Mouse (Mus musculus) embryo, embryonic 11 days (tissue): Measurements from ENCODE around the gene Zswim8.

ENCODE experiments used
- DNase-seq: peaks from one replicate; pipeline ENCODE4 v3.0.0-alpha.2; 2015

Zswim8 gene

DNA sequence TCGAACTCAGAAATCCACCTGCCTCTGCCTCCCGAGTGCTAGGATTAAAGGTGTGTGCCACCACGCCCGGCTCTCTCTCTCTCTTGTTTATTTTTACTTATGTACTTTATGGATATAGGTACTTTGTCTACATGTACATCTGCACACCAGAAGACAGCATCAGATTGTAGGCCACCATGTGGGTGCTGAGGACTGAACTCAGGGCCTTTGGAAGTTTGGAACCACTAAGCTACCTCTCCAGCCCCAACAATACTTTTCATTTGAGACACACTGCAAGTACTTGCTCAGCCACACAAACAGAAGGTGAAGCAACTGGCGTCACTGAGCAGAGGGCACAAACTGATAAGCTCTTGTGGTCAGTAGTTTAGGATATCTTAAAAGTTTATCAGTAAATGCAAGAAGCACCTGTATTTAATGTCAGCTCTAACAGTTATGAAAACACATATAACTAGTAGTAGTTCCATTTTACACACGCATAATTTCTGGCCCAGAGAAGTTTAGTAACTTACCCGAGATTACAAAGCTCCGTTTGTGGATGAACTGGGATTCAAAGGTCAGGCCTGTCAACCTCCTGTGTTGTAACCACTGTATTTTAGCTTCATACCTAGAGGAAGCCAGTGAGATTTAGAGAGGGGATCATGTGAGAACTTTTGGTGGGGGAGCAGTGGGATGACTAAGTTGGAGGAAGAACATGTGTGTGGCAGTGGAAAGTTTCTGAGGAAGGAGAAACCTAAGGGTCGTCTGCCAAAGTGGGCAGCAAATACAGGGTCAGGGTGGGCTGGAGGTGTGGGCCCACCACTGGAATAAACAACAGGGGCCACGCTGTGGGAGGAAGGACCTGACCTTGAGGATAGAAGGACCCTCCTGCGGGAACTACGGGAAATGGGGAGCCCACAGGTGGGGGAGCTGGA lies 25.9 kb downstream of the Zswim8 start:
- no peak for DNase-seq

DNA sequence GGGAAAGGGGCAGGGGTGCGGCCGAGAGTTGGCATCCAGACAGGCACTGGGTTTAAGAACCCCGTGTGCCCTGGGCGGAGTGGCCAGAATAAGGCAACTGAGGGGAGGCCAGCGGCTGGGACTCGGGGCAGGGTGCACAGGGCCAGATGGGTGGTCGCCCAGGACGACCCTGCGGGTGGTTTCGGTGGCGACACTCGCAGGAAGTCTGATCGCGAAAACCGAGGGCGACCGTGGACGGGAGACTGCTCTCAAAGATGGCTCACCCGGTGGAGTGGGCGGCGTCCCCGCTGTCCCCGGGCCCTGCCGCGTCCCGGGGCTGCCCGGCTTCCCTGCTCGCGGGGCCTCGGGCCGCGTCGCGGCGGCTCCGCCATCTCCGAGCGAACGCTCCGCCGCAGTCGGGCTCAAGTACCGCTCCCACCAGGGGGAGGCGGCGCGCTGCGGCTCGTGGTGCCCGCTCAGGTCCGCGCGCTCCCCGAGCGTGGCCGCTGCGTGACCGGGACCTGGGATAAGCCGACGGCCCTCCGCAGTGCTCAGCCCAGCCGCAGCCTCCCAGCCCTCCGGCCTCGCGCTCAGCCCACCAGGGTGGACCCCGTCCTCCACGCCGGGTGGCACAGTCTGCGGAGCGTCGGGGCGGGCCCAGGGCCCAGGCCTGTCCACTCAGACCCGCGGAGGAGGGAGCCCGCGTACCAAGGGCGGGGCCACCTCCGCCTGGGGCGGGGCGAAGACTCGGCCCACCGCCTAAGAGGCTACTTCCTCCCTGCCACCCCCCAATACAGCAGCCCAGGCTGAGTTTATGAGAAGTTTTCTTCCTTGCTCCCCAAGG lies 26.8 kb downstream of the Zswim8 start, which contains the start of gene Ndst2:
Gene Ndst2, minus strand, starts transcription at position 611 of the 823 bp plus-strand sequence.
- peak; percentile 96 for DNase-seq

DNA sequence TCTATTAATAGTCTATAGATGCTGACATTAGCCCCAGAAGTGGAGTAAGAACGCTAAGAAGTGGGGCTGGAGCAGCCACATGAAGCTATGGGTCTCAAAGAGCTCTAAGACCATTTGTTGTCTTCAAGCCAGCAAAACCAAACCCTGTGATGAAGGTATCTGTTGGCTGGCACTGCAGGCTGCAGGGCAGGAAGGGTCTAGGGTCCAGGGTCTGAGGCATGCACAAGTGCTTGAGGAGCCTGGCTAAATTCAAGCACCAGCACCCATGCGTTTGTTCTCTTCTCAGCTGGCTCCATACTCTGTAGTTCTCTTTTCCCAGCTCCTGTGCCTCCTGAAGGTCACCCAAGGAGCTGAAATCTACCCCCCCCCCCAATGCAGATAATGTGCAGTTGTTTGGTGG lies 27.7 kb downstream of the Zswim8 start:
- no peak for DNase-seq

DNA sequence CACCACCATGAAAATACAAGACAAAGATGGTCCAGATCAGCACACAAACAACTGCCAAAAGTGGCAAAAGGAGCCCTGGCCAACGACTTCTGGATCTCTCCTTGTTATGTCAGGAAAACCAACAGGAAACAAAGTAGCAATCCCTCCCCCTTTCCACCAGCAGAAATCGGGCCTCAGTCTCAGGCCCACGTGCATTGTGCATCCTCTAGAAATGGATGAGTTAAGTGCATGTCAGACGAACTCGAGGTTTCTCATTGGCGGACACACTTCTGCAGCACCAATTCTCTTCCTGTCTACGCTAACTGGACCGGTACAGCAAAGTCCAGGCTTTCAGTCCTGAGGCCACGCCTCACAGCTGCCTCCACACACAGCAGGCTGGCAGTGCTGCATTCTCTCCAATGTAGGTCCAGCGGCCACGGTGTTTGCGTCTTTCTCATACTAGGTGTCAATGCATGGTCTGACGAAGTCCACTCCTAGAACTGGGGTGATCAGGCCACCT lies 28.6 kb downstream of the Zswim8 start:
- DNase-seq, result no peak

DNA sequence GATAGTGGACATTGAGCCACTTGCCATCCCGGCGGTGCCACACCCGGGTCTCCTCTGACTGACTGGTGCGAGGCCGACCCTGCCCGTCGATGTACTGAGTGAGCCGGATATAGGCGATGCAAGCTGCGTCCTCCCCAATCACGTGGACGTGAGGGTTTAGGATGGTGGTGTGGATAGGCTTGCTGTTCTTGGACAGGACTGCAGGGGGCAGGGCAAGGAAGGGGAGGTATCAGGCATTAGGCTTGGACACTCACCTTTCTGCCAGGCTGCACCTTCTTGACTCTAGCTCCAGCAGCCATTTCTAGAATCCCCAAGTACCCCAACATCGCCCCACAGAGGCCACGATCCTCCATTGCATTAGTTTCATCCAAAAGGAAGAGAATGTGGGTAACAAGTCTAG lies 30.0 kb downstream of the Zswim8 start:
- DNase-seq, result peak; percentile 58

DNA sequence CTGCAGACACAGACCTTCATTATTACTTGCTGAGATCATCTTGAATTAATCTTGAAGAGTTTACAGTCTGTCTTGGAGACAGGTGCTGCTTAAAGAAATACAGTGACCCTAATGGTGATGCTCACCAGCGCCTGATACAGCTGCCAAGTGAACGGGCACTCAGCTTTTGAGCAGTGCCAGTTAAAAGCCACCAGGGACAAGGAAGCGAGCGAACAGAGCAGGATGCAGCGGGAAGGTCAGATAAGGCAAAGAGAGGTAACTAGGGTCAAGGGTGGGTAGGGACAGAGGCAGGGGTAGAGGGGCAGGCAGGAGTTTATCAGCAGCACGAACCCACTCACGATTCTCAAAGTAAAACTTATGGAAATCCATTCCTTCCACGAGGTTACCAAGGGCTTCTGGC lies 31.2 kb downstream of the Zswim8 start:
- no peak for DNase-seq

DNA sequence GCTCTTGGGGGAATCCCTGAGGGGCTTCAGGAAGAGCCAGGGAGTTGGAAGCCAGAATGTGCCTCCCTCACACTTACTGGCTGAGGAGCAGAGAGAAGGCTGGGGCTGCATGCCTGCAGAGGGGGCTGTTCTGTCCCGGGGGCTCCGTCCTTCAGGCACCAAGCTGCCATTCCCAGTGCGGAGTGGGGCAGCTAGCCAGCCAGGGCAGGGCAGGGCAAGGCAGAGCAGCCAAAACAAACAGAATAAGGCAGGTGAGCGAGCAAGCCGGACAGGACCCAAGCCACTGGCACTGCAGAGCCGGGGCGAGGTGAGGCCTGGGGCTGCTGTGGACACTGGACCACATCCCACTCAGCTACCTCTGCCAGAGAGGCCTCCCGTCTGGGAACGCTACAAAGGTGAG lies 33.9 kb downstream of the Zswim8 start:
- DNase-seq, result no peak

DNA sequence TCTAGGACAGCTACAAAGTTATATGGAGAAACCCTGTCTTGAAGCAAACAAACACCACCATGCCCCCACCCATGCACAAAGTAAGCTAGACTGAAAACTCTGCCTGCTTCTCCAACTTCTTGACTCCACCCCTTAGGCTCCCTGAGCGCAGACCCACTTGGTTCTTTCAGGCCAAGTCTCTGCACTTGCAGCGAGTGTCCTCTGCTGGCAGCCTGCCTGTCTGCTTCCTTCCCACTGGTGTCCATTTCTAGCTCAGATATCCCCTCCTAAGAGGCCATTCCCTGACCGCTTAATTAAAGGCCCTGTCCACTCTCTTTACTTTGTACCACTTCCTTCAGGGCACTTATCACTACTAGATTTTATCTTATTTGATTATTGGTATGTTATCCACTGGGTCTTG lies 36.3 kb downstream of the Zswim8 start:
- no peak for DNase-seq

DNA sequence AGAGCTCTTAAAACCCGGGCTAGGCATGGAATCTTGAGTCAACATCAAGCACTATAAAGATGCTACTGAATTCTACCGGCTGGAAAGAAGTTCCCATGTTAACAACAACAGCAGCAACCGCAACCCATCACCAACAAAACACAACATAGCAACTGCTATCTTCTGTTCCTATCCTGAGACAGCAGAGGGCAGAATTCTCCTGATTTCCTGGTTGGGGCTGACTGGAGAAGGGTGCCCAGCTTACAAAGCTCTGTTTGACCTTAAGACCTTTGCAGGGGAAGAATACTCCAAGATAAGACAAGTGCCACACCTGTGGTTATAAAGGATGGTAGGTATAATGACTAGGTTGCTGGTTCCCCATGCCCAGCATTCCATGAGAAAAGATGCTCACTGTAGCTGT lies 39.6 kb downstream of the Zswim8 start:
- no peak for DNase-seq

DNA sequence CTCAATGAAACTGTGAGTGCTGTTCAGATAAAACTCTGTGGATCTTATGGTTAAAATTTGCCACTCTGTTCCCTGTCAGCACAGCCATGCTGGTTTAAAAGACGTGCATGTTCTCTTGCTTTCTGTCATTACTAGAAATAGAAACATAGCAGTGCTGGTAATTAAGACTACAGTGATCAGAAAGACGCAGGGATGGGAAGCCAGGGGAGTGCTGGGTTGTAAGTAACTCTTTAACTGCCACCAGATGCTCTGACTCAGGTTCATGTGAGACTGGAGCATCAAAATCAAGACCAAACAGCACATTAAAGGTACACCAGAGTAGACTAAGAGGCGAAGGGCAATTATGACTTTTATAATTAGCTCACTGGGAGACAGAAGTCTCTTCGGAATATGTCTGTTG lies 41.0 kb downstream of the Zswim8 start:
- no peak for DNase-seq

DNA sequence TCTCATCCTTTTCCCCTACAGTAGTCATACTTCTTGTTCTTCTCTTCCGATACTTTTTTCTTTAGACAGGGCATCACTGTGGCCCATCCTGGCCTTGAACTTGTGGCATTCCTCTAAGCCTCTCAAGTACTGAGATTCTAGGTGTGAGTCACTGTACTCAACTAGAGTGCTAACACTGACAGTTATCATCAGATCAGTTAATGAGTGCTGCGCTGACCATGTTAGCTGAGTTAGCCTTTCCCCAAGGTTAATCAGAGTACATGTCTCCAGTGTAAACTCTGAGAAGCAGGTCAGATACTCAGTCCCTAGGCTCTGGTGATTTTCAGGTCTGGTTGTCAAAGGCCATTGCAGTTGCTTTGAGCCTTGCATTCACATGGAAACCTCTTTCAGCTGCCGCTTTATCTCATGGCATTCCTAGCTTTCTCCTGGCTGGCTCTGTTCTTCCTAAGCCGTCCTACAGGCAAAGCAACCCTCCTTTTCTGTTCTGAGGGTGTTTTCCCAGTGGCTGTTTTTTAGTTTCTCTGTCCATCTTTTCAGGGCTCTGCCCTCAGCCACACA lies 42.2 kb downstream of the Zswim8 start:
- DNase-seq, result no peak

DNA sequence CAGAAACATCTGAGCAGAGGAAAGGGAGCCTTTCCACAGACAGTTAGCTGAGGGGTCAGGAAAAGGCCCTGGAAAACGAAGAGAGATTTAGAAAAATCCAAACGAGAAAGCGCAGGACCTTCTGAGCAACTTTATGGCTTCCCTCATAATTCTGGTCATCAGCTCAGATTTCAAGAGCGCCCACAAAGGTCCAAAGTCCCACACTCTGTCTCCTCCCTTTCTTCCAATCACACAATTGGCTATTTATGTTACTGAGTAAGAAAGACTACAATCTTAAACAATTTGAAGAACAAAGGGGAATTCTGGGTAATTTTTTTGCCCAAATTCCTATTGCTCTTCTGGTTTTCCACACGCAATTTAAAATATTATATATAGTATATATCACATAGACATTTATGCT lies 43.2 kb downstream of the Zswim8 start:
- no peak for DNase-seq

DNA sequence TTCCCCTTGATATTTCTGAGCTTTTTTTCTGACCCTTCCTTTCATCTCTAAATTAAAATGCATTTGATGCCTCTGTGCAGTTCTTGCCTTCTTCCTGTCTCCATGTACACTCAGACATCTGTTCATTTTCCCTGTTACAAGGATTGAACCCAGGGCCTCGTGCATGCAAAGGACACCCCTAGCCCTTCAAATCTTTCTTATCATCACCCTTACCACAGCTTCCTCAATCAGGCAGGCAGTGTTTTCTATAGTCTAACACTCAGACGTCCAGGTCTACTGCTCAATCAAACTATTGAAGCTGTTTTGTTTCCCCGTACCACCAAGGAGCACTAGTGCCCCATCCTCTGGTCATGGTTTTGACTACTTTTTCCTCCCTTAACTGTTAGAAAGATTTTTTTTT lies 46.4 kb downstream of the Zswim8 start:
- no peak for DNase-seq

DNA sequence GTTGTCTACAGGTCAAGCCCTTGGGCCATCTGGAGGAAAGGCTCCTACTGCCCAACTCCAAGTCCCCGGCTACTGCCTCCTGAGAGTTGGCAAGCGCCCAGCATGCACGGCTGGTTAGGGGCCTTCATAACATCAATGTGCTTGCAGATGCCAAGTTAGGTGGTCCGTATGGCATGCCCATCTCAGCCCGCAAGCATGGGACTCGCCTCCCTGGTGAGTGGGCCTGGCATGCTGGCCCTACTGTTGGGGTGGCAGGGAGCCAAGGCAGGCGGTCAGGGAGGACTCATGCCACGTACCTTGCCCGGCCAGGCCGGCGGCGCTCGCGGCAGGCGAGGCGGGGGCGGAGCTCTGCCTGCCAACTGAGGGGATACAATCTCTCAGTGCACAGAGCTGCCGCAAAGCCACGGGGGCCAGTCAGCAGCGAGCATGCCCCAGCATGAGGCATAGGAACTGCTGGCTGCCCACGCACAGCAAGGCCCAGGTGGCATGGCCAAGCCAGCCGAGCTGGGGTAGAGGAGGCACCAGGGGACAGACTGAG lies 50.1 kb downstream of the Zswim8 start:
- DNase-seq, result no peak

DNA sequence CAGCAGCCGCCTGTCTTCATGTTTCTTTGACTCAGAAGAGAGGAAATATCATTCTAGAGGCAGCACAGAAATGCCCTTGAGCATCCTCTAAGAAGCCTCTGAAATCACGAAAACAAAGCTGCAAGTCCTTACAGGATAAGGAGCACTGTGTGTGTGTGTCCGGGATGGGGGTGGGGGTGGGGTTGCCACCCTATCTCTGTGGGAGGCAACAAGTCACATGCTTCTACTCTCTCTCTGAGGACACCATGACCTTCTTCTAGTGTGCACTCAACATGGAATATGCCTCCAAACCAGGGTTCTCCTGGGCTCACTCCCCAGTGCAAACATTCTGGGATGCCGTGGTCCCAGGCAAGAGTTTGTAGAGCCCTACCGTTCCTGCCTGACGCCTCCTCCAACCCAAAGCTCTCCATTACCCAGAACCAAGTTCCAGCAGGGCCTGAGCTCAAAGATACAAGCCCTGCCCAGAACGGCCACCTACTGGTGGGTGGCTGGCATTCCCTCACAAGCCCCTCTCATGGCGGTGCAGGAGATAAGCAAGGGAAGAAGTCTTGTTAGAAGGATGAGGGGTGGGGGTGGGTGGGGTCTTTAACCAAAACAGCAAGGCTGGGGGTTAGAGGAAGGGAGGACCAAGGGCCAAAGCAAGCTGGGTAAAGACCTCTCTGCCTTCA lies 51.5 kb downstream of the Zswim8 start:
- DNase-seq, result no peak

DNA sequence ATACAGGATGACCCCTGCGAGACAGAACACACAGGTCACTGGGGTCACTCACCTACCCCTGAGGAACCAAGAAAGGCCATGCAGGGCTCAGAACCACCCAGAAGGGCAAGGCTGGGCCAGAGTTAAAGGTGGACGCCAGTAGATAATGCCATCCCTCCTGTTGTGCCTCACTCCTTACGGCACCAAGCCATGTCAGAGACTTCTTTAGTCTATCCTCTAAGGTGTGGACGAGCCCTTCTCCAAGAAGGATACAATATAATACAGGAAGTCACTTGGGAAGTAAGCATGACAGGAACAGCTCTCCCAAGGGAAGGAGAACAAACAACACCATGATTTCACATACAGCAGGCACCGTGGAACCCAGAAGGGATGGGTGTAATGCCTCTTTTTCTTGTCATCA lies 57.6 kb downstream of the Zswim8 start:
- no peak for DNase-seq

DNA sequence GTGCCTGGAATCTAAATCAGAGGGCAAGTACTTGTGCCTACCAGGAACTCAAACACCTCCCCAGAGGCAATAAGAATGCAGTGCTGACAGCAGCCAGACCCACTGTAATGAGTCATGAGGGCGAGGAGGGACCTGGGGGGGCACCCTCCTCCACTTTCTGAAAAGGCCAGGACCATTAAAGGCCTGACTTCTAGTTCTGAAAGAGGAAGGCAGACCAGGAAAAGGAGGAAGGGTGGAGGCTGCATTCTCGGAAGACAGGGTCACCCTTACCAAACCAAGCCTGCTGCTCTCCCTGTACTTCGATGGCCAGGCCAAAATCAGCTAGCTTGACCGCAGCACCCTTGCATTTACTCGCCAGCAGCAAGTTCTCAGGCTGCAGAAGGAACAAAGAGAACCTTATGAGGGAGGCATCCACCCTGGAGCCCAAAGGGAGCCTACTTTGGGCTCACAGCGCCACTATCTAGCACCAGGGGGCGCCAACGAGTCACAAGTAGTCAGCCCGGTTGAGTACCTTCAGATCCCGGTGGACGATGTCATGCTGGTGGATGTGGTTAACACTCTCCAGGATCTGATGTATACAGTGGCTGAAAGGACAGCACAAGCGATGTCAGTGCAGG lies 58.4 kb downstream of the Zswim8 start:
- DNase-seq, result peak; percentile 91

DNA sequence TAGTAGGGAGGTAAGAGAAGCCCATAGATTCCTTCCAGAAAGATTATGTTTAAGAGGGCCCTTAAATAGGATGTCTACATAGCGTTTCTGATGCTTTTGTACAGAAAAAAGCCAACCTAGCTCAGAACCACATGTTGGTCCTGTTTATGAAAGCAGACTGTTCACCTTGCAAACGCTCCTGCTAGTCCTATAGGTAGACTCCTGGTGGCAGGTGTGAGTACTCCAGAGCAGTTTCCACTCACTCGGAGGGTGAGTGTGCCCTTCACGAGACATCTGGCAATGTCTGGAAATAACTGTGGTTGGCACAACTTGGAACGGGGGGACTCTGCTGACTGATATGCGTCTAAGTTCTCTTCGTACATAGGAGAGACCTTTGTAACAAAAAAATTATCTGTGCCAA lies 60.6 kb downstream of the Zswim8 start:
- DNase-seq, result no peak

DNA sequence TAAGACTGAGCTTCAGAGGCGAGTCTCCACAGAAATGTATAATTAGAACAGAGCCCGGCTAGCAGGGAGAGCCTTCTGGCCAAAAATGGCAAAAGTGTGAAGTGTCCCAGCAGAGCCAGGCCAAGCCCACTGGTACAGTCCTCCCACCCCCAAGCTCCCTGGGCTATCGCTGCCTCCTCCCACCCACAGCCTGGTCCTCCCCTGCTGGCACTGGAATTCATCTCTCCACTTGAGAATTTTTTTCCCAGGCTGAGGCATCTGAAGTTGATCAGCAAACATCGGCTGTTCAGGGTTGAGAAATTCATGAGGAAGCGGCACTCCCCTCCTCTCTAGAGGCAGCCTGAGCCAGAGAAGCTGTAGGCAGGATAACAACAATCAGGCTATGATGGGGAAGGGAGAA lies 61.2 kb downstream of the Zswim8 start:
- no peak for DNase-seq

DNA sequence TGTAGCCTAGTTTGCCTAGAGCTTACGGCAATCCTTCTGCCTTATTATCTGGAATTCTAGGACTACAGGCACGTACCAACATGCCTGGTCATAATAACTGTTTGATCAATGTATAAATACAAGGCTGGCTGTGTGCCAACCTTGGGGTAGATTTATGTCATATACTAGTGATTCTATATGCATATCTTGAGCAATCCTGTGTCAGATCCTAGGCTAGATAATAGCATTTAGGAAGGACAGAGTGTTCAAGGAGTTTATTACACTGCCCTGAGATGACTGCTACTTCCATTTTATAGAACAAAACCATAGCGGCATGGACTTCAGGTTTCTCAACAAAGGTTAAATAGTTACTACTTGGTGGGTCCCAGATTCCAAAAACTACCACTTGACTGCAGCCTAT lies 64.6 kb downstream of the Zswim8 start:
- no peak for DNase-seq

DNA sequence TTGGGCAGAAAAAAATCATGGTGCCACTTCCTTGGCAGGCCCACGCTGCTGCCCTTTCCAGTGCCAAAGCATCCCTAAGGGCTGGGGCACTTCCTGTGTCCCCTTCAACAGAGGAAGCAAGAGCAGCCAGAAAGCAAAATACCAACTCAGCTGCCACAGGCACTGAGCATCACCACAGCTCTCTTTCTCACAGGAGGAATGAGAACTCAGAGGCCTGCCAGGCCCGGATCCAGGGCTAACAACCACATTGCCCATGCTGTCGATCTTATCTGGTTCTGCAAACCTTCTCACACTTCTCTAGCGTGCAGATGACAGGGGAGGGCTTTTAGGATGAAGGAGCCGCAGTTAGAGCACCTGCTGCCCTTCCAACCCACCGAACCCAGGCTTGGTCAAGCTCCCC lies 65.5 kb downstream of the Zswim8 start:
- DNase-seq, result no peak
